In genomic region chr1:90609363-90609762, GRCm38 (mm10) we compare ENCODE assay signal across 19 mouse cellular contexts. TPM values are rescaled to one million over a fixed set of nuclear protein-coding genes. Genes with fewer than 3 reads are reported as not detected.
A peak's percentile ranks its signal among the peaks of the same experiment; 100 is the strongest.
DNase-seq lines count a peak whose midpoint lies in the region; ATAC-seq lines count a peak whose summit lies in the region.
"Had no signal": no experiment of that assay in that cellular context is flagged by ENCODE, and none has a peak within 500 bp of the region (broad histone marks: within the 10 kb centered on the region; RNA-seq: fewer than 3 reads in every experiment).

No protein-coding gene starts in this region.

- no peaks in the 10 kb centered on the region for H3K27me3 ChIP-seq in limb, embryonic 15.5 days
- no peaks in the 10 kb centered on the region for H3K27me3 ChIP-seq in limb, embryonic 10.5 days (ENCODE audit: low read depth, poor library complexity, severe bottlenecking)
- no peaks in the 10 kb centered on the region for H3K27me3 ChIP-seq in hindbrain, embryonic 11.5 days (ENCODE audit: control insufficient read depth, insufficient read depth, low read length)
- H3K27me3 ChIP-seq: embryonic facial prominence, embryonic 12.5 days; forebrain, embryonic 13.5 days; forebrain, embryonic 15.5 days had no signal

- H3K36me3 ChIP-seq in limb, embryonic 15.5 days = peaks cover 87% of the 10 kb centered on the region
- peaks cover 91% of the 10 kb centered on the region for H3K36me3 ChIP-seq in limb, embryonic 10.5 days
- H3K36me3 ChIP-seq in hindbrain, embryonic 11.5 days (ENCODE audit: control insufficient read depth, insufficient read depth, low read length) = 0 out of 2 replicates have a peak, but pooled peaks cover 4% of the 10 kb centered on the region

- peaks cover under 1% of the 10 kb centered on the region; the same call in 1 of the 2 replicates for H3K4me1 ChIP-seq in limb, embryonic 15.5 days
- H3K4me1 ChIP-seq in limb, embryonic 10.5 days = peaks cover 3% of the 10 kb centered on the region; the same call in 1 of the 2 replicates
- H3K4me1 ChIP-seq in hindbrain, embryonic 11.5 days (replicated peaks; ENCODE audit: control insufficient read depth, insufficient read depth, low read length) = no peaks in the 10 kb centered on the region

- no peak overlapping the region for H3K4me3 ChIP-seq in limb, embryonic 15.5 days
- no peak overlapping the region for H3K4me3 ChIP-seq in limb, embryonic 10.5 days
- no peak overlapping the region for H3K4me3 ChIP-seq in hindbrain, embryonic 11.5 days (ENCODE audit: low read depth, low read length)
- H3K4me3 ChIP-seq: embryonic facial prominence, embryonic 10.5 days; embryonic facial prominence, embryonic 12.5 days; forebrain, embryonic 13.5 days; forebrain, embryonic 15.5 days had no signal

- no peak for ATAC-seq in limb, embryonic 15.5 days (ENCODE audit: insufficient number of reproducible peaks, low FRiP score, low TSS enrichment, low read depth)
- peak; percentile 67 for ATAC-seq in megakaryocyte, adult 5-6 weeks (ENCODE audit: poor library complexity, severe bottlenecking)
- ATAC-seq in hindbrain, embryonic 11.5 days (ENCODE audit: low FRiP score) = no peak
- ATAC-seq: forebrain, embryonic 13.5 days; forebrain, embryonic 15.5 days; forebrain, postnatal 0 days had no signal

- H3K9me3 ChIP-seq in limb, embryonic 15.5 days = no peaks in the 10 kb centered on the region
- no peaks in the 10 kb centered on the region for H3K9me3 ChIP-seq in limb, embryonic 10.5 days (replicated peaks)
- H3K9me3 ChIP-seq in hindbrain, embryonic 11.5 days (ENCODE audit: control insufficient read depth, low read length) = no peaks in the 10 kb centered on the region
- H3K9me3 ChIP-seq: embryonic facial prominence, embryonic 10.5 days; embryonic facial prominence, embryonic 12.5 days; forebrain, embryonic 13.5 days; forebrain, embryonic 15.5 days had no signal

- H3K4me2 ChIP-seq in limb, embryonic 15.5 days = no peak overlapping the region
- H3K4me2 ChIP-seq in hindbrain, embryonic 11.5 days (replicated peaks; ENCODE audit: low read depth, low read length) = no peak overlapping the region
- H3K4me2 ChIP-seq: embryonic facial prominence, embryonic 12.5 days; forebrain, embryonic 13.5 days; forebrain, embryonic 15.5 days had no signal

- H3K27ac ChIP-seq in limb, embryonic 15.5 days = 0 out of 2 replicates have a peak overlapping the region, but pooled peaks have one; percentile 24
- no peak overlapping the region for H3K27ac ChIP-seq in limb, embryonic 10.5 days
- H3K27ac ChIP-seq in hindbrain, embryonic 11.5 days (ENCODE audit: low read depth, low read length) = no peak overlapping the region
- H3K27ac ChIP-seq: embryonic facial prominence, embryonic 10.5 days; embryonic facial prominence, embryonic 12.5 days; forebrain, embryonic 13.5 days; forebrain, embryonic 15.5 days had no signal

- no peak overlapping the region for H3K9ac ChIP-seq in limb, embryonic 15.5 days
- H3K9ac ChIP-seq in hindbrain, embryonic 11.5 days (ENCODE audit: low read depth, low read length) = no peak overlapping the region
- H3K9ac ChIP-seq: embryonic facial prominence, embryonic 12.5 days; forebrain, embryonic 13.5 days; forebrain, embryonic 15.5 days; forebrain, postnatal 0 days had no signal

- no peak for DNase-seq in limb, embryonic 10.5 days (ENCODE audit: low spot score)
- DNase-seq in 416B (ENCODE audit: low read depth) = peak; percentile 28
- DNase-seq in hindbrain, embryonic 11.5 days (ENCODE audit: low spot score) = no peak
- no peak for DNase-seq in cerebellum, postnatal 14 days
- DNase-seq: adrenal gland, adult 2 months; adrenal gland, postnatal 10 days; adrenal gland, postnatal 25 days; cerebellum, adult 11 months; cerebellum, adult 18-20 months; cerebellum, adult 8-10 months; cerebellum, adult 9-11 months; cerebellum, postnatal 25 days; forebrain, postnatal 0 days had no signal

- WGBS in limb, embryonic 15.5 days = 84% methylated on average over 5 of the region's 5 CpGs
- WGBS in limb, embryonic 10.5 days = 88% methylated on average over 5 of the region's 5 CpGs
- 88% methylated on average over 5 of the region's 5 CpGs for WGBS in hindbrain, embryonic 11.5 days

RNA-seq across cellular contexts. Expression of gene Cops8, which starts 6.6 kb away (rescaled TPM):
- polyA plus RNA-seq in limb, embryonic 15.5 days (2015; fragmentation: Nextera tagmentation; extraction: Ambion mirVana) = 156 and 160 TPM in 2 replicates
- polyA plus RNA-seq in limb, embryonic 10.5 days (2016; fragmentation: Nextera tagmentation; extraction: Ambion mirVana) = 206 and 213 TPM in 2 replicates
- 38.8 and 42.6 TPM in 2 replicates for total RNA-seq in megakaryocyte, adult 5-6 weeks (2015)
- total RNA-seq in megakaryocyte, adult 5-6 weeks (2017) = 61.2 and 64.4 TPM in 2 replicates
- 195 and 207 TPM in 2 replicates for polyA plus RNA-seq in hindbrain, embryonic 11.5 days (2014; fragmentation: Nextera tagmentation; extraction: Ambion mirVana)
